Mouse (Mus musculus): ENCODE data around the gene Gm8909.
"Not testable (repeated sequence)": the region's sequence is repeated elsewhere in the genome, so short reads cannot be mapped to it uniquely, and the experiment has no call there.

DNA sequence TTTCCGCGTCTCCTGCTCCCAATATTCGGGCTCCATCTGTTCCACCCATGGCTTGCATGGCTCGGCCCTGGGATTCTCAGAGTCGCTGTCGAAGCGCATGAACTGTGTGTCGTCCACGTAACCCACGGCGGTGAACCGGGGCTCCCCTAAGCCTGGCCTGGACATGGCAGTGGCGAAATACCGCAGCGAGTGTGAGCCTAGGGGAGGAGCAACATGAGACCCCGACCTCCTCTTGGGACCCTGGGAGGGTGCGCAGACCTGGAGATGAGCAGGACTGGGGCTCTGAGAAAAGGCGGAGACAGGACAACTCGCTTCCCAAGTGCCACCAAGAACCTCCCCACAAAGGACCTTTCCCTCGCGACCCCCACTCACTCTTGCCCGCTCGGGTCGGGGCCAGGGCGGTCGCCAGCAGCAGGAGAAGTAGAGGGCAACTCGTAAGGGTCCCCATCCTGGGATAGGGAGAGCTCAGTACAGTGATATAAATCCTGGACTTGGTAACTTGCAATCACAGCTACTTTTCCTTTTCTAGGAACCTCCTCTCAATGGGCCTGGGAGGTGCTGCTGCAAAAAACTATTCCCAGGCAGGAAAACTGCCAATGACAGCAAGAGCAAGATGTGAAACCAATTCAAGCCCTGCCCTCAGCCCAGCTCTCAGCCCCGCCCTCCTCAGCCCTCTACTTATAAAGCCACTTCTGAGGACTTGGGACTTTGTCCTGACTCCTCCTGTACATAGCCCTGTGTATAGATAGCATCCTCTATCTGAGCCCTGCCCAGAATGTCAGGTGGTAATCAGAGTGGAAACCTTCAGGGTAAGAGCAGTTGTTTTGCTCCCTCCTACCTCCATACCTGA lies 39.1 kb downstream of the Gm8909 start, which contains the start of gene Gm7030:
- TF ChIP-seq REST (IDR thresholded peaks at IDR 0.05; ENCODE audit: insufficient read depth, insufficient read length); POLR2A (IDR thresholded peaks at IDR 0.05; ENCODE audit: insufficient read length, low read depth); CEBPB (IDR thresholded peaks at IDR 0.05; ENCODE audit: insufficient read depth, poor library complexity, severe bottlenecking); SRF (IDR thresholded peaks at IDR 0.05; ENCODE audit: control insufficient read depth, insufficient read length, low read depth); MAX (IDR thresholded peaks at IDR 0.05; ENCODE audit: low read depth); TCF3 (IDR thresholded peaks at IDR 0.05; ENCODE audit: insufficient read length, low read depth): not testable (repeated sequence)
